Mouse (Mus musculus) liver, embryonic 12.5 days (tissue): ENCODE data around the gene Slc15a1. TPM values are rescaled to one million over a fixed set of nuclear protein-coding genes. Genes with fewer than 3 reads are reported as not detected.

Source experiments
- ATAC-seq: fragments of 200-750 bp; cut with Nextera tagmentation; 2 replicates; pipeline ENCODE4 v1.8.0; 2017; ENCODE audit warnings: moderate number of reproducible peaks, mild to moderate bottlenecking, moderate library complexity
- H3K27ac ChIP-seq: fragments of 300-500 bp; sonication (generic); 2 replicates; pipeline ENCODE4 v1.5.1; 2016; ENCODE audit warnings: mild to moderate bottlenecking
- H3K27me3 ChIP-seq: fragments of 300-500 bp; sonication (generic); replicated peaks from 2 replicates; pipeline ENCODE4 v1.6.1; 2016; ENCODE audit warnings: mild to moderate bottlenecking, moderate library complexity
- H3K36me3 ChIP-seq: fragments of 300-500 bp; sonication (generic); 2 replicates; pipeline ENCODE4 v1.6.1; 2016; ENCODE audit warnings: mild to moderate bottlenecking, moderate library complexity
- H3K4me1 ChIP-seq: fragments of 300-500 bp; sonication (generic); 2 replicates; pipeline ENCODE4 v1.6.1; 2016
- H3K4me2 ChIP-seq: fragments of 300-500 bp; sonication (generic); 2 replicates; pipeline ENCODE4 v1.6.1; 2016; ENCODE audit warnings: mild to moderate bottlenecking, moderate library complexity
- H3K4me3 ChIP-seq: fragments of 300-500 bp; sonication (generic); 2 replicates; pipeline ENCODE4 v1.5.1; 2016; ENCODE audit warnings: mild to moderate bottlenecking, moderate library complexity
- H3K9ac ChIP-seq: fragments of 300-500 bp; sonication (generic); 2 replicates; pipeline ENCODE4 v1.6.1; 2016; ENCODE audit warnings: mild to moderate bottlenecking, moderate library complexity
- H3K9me3 ChIP-seq: fragments of 300-500 bp; sonication (generic); replicated peaks from 2 replicates; pipeline ENCODE4 v1.6.1; 2016; ENCODE audit warnings: mild to moderate bottlenecking, moderate library complexity
- WGBS: fragments of 180-500 bp; shearing (Covaris S2); methylation state at CpG from one replicate; pipeline ENCODE4 v1.1.7; 2016; ENCODE audit not compliant: insufficient replicate concordance; 5-methylcytosine and 5-hydroxymethylcytosine counted together
- polyA plus RNA-seq: library from polyadenylated mRNA; unstranded; fragments of >200 nt; fragmentation: Nextera tagmentation; extraction: Ambion mirVana; gene quantifications from 2 replicates; pipeline ENCODE4 v1.2.1, GENCODE M21; 2016

The Slc15a1 gene
- polyA plus RNA-seq, 1 experiment from 2014 or later = not detected

DNA sequence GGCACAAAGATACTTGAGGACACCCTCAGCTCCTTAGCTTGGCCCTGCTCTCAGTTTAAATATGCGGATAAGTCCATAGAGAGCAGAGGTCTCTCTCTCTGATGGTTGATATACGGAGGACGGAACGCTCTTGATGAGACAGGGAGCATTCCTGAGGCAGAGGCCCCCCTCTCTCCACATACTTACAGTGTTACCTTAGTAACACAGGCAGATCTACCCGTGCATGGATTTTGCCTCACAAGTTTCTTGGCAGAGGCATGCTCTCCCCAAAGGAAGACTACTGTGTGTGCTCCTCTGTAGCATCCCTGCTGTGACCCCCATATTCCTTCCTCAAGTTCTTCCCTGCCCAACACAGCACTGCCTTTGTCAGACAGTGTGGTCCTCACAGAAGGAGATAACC lies 42.3 kb downstream of the Slc15a1 start:
- ATAC-seq = no peak
- no peaks in the 10 kb centered on the region for H3K9me3 ChIP-seq
- H3K27ac ChIP-seq = no peak overlapping the region
- no peaks in the 10 kb centered on the region for H3K36me3 ChIP-seq
- no peak overlapping the region for H3K9ac ChIP-seq
- no peak overlapping the region for H3K4me3 ChIP-seq
- H3K27me3 ChIP-seq = no peaks in the 10 kb centered on the region; the same call in 1 of the 2 replicates
- H3K4me1 ChIP-seq = no peaks in the 10 kb centered on the region
- H3K4me2 ChIP-seq = no peak overlapping the region
- WGBS = 65% methylated on average over 5 of the region's 5 CpGs

GRCm38 (mm10) chr14:121460966-121461365 lies 44.1 kb downstream of the Slc15a1 start:
- Histone ChIP-seq H3K4me2 (no peak overlapping the region), H3K27ac (no peak overlapping the region), H3K4me1 (peaks cover 8% of the 10 kb centered on the region; the same call in 1 of the 2 replicates), H3K9me3 (no peaks in the 10 kb centered on the region), H3K9ac (no peak overlapping the region), H3K4me3 (no peak overlapping the region), H3K27me3 (no peaks in the 10 kb centered on the region; the same call in 1 of the 2 replicates), H3K36me3 (no peaks in the 10 kb centered on the region)
- 50% methylated on average over 3 of the region's 3 CpGs for WGBS
- ATAC-seq = no peak

DNA sequence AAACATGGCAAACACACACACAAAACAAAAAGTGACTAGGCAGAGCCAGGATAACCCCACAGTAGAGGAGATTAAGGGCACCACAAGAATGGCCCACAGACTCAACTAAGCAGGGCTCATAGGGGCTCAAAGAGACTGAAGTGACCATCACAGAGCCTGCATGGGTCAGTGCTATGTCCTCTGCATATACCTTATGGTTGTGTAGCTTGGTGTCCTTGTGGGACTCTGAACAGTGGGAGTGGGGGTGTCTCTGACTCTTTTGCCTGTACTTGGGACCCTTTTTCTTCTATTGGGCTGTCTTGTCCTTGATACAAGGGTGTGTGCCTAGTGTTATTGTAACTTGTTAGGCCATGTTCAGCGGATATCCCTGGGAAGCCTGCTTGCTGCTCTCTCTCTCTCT lies 46.5 kb downstream of the Slc15a1 start:
- H3K27me3 ChIP-seq = peaks cover 4% of the 10 kb centered on the region
- ATAC-seq = no peak
- 71% methylated on average over 1 of the region's 1 CpGs for WGBS

DNA sequence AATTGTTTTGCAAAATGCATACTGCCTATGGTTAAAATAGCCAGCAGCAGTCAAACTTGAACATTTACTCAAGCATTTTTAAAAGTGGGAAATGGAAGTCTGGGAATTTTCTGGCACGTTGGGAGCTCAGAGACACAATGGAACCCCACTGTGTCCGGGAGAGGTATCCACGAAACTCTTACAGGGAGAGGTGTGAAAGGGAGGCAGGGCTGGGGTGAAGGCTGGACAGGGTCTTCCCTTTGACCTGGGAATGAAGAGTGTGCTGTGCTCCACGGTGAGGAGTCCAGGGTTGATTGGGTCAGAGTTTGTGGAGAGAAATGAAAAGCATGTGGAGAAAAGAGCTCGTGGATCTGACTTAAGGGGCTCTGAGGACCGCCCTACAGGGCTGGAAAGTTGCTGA lies 47.5 kb downstream of the Slc15a1 start:
- ATAC-seq = no peak
- H3K4me3 ChIP-seq = no peak overlapping the region
- H3K36me3 ChIP-seq = no peaks in the 10 kb centered on the region
- no peak overlapping the region for H3K4me2 ChIP-seq
- no peak overlapping the region for H3K9ac ChIP-seq
- WGBS = 67% methylated on average over 6 of the region's 6 CpGs
- no peak overlapping the region for H3K27ac ChIP-seq
- H3K9me3 ChIP-seq = no peaks in the 10 kb centered on the region
- H3K4me1 ChIP-seq = peaks cover 11% of the 10 kb centered on the region; the same call in 1 of the 2 replicates
- peaks cover 10% of the 10 kb centered on the region for H3K27me3 ChIP-seq

More for the DNA sequence above, 46.5 kb downstream of the Slc15a1 start:
- Histone ChIP-seq H3K9me3 (no peaks in the 10 kb centered on the region), H3K9ac (no peak overlapping the region), H3K4me1 (peaks cover 11% of the 10 kb centered on the region; the same call in 1 of the 2 replicates), H3K4me3 (no peak overlapping the region), H3K27ac (no peak overlapping the region), H3K36me3 (no peaks in the 10 kb centered on the region), H3K4me2 (no peak overlapping the region)

- H3K4me2 ChIP-seq = no peak overlapping the region
- H3K9ac ChIP-seq = no peak overlapping the region
- WGBS = 57% methylated on average over 11 of the region's 11 CpGs
- no peak overlapping the region for H3K27ac ChIP-seq
- no peaks in the 10 kb centered on the region for H3K9me3 ChIP-seq
- H3K4me3 ChIP-seq = no peak overlapping the region
- H3K4me1 ChIP-seq = peaks cover 11% of the 10 kb centered on the region; the same call in 1 of the 2 replicates
- peaks cover 15% of the 10 kb centered on the region for H3K27me3 ChIP-seq
- ATAC-seq = no peak
- H3K36me3 ChIP-seq = no peaks in the 10 kb centered on the region
Measured at GRCm38 (mm10) chr14:121456416-121457285, 48.4 kb downstream of the Slc15a1 start.

DNA sequence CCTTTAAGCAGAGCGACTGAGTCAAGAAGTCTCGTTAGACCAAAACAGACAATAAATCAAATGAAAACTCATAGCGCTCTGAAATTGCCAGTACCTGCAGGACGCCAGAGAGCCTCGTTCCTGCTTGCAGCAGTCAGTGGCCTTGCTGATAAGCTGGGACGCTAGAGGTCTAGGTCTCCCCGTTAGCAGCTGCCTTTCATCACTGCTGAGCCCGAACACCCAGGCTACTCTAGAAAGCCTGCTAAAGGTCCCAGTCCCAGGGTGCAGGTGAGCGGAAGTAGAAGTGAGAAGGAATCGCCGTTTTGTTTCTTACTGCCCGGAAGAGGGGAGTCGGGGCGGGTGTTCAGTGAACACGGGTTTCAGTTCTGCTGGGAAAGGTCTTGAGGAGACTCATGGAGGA lies 49.1 kb downstream of the Slc15a1 start:
- H3K4me3 ChIP-seq = no peak overlapping the region
- H3K9me3 ChIP-seq = no peaks in the 10 kb centered on the region
- H3K36me3 ChIP-seq = no peaks in the 10 kb centered on the region
- H3K27me3 ChIP-seq = peaks cover 15% of the 10 kb centered on the region
- WGBS = 62% methylated on average over 15 of the region's 15 CpGs
- H3K4me1 ChIP-seq = peaks cover 16% of the 10 kb centered on the region
- no peak overlapping the region for H3K27ac ChIP-seq
- ATAC-seq = no peak; the same call in 1 of the 2 replicates
- H3K9ac ChIP-seq = no peak overlapping the region
- no peak overlapping the region for H3K4me2 ChIP-seq

DNA sequence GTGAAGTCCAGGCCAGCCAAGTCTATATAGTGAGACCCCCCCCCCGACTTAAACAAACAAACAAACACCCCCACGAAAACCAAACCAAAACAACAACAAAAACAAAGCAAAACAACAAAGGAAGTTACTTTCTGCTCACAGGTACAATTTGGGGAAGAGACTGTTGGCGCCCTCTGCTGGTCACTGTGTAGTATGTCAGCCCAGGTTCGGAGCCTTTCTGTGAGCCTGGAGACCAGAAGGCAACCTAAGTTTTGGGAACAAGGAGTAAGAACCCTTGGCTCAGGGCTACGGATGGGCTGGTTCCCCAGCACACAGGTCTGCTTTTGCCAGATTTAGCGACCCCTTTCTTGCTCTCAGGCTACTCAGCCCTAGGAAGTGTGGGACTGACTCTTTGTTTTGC lies 49.5 kb downstream of the Slc15a1 start:
- ATAC-seq = no peak

GRCm38 (mm10) chr14:121453130-121453529 lies 51.9 kb downstream of the Slc15a1 start:
- H3K4me2 ChIP-seq = no peak overlapping the region
- WGBS = 40% methylated on average over 3 of the region's 3 CpGs
- no peak for ATAC-seq
- no peak overlapping the region for H3K4me3 ChIP-seq
- peaks cover 15% of the 10 kb centered on the region for H3K27me3 ChIP-seq
- peaks cover 29% of the 10 kb centered on the region for H3K4me1 ChIP-seq
- H3K9ac ChIP-seq = no peak overlapping the region
- H3K27ac ChIP-seq = no peak overlapping the region
- no peaks in the 10 kb centered on the region for H3K36me3 ChIP-seq
- no peaks in the 10 kb centered on the region for H3K9me3 ChIP-seq

More for the DNA sequence above, 49.5 kb downstream of the Slc15a1 start:
- Histone ChIP-seq H3K27ac (no peak overlapping the region), H3K9ac (no peak overlapping the region), H3K27me3 (peaks cover 15% of the 10 kb centered on the region), H3K4me1 (peaks cover 21% of the 10 kb centered on the region), H3K36me3 (no peaks in the 10 kb centered on the region), H3K4me3 (no peak overlapping the region), H3K9me3 (no peaks in the 10 kb centered on the region), H3K4me2 (no peak overlapping the region)
- WGBS = 5% methylated on average over 6 of the region's 6 CpGs

DNA sequence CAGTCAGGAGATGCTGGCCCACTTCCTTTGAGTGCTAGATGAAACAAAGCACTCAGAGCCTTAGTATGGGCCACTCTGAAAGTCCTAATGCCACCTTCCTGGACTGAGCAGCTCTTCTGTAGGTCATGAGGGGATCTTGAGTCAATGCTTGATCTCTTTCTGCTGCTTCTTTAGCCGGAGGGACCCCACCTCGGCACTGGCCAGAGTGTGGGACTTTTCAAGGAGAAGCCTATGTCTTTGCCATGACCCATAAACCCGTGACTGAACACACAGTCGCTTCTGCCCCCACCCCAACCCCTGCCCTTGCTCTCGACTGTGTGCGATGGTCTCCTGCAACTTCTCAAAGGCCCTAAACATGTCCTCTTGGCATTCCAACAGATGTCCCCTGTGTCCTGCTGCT lies 52.8 kb downstream of the Slc15a1 start:
- H3K27ac ChIP-seq = no peak overlapping the region
- no peak for ATAC-seq
- H3K9ac ChIP-seq = no peak overlapping the region
- WGBS = 72% methylated on average over 6 of the region's 6 CpGs
- H3K9me3 ChIP-seq = no peaks in the 10 kb centered on the region
- H3K4me2 ChIP-seq = no peak overlapping the region
- H3K36me3 ChIP-seq = no peaks in the 10 kb centered on the region
- peaks cover 32% of the 10 kb centered on the region for H3K4me1 ChIP-seq
- H3K4me3 ChIP-seq = no peak overlapping the region
- peaks cover 15% of the 10 kb centered on the region for H3K27me3 ChIP-seq

DNA sequence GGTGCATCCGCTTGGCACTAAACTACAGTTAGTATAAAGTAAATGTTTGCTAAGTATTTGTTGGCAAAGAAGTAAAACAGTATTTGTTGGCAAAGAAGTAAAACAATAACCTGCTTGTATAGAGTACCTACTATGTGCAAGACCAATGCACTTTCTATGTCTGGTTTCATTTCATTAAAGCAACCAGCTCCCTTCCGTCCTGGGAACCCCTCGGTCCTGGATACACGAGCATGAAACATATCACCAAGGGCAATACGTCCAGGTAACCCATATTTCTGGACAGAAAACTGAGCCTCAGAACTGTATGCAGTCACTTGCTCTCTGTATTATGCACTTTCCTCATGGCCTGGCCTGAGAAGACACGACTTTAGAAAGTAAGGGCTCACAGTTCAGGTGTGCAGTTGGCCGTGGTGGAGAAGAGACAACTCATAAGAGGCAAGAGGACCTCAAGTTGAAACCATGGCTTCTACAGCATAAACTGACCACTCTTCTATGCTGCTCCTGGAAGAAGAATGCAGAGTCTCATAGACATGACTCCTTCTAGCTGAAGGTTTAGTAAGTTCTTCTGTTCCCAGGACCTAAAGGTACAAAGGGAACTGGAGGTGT lies 53.5 kb downstream of the Slc15a1 start:
- H3K4me2 ChIP-seq = peak overlapping the region; percentile 67; the same call in 1 of the 2 replicates

GRCm38 (mm10) chr14:121450504-121451423 lies 54.3 kb downstream of the Slc15a1 start:
- 14% methylated on average over 18 of the region's 18 CpGs for WGBS
- Histone ChIP-seq H3K27ac (no peak overlapping the region), H3K9me3 (no peaks in the 10 kb centered on the region), H3K4me1 (peaks cover 37% of the 10 kb centered on the region), H3K4me3 (peak overlapping the region; percentile 29), H3K4me2 (peak overlapping the region; percentile 67), H3K9ac (0 out of 2 replicates have a peak overlapping the region, but pooled peaks have one; percentile 6), H3K27me3 (peaks cover 15% of the 10 kb centered on the region), H3K36me3 (no peaks in the 10 kb centered on the region)
- peak; percentile 19; the same call in 1 of the 2 replicates for ATAC-seq

More for the DNA sequence above, 53.5 kb downstream of the Slc15a1 start:
- no peak overlapping the region for H3K9ac ChIP-seq
- no peak for ATAC-seq
- H3K9me3 ChIP-seq = no peaks in the 10 kb centered on the region
- H3K4me3 ChIP-seq = no peak overlapping the region
- peaks cover 15% of the 10 kb centered on the region for H3K27me3 ChIP-seq
- peaks cover 37% of the 10 kb centered on the region for H3K4me1 ChIP-seq
- no peaks in the 10 kb centered on the region for H3K36me3 ChIP-seq
- no peak overlapping the region for H3K27ac ChIP-seq
- WGBS = 46% methylated on average over 7 of the region's 7 CpGs
